Mouse (Mus musculus) CH12.LX (cell line): ENCODE results near the gene Rpl39. TPM values are rescaled to one million over a fixed set of nuclear protein-coding genes. Genes with fewer than 3 reads are reported as not detected.

ENCODE experiments used
- DNase-seq: peaks from one replicate; pipeline ENCODE4 v3.0.0-alpha.2; 2013; ENCODE audit errors: extremely low read depth
- H3K27ac ChIP-seq: 2 replicates; pipeline ENCODE4 v1.5.1; 2012; ENCODE audit warnings: low read depth, mild to moderate bottlenecking, control low read depth, moderate library complexity; ENCODE audit not compliant: insufficient read depth
- H3K27me3 ChIP-seq: replicated peaks from 2 replicates; pipeline ENCODE3; 2012; ENCODE audit warnings: inconsistent platforms
- H3K36me3 ChIP-seq, 2 experiments: replicated peaks in 1 of 2; 2 replicates each; pipeline versions ENCODE3 to v1.6.1; 2012; ENCODE audit warnings: inconsistent platforms in 1 of 2, low read length in 1 of 2, mild to moderate bottlenecking in 1 of 2, mixed read lengths in 1 of 2, moderate library complexity in 1 of 2; ENCODE audit not compliant: control insufficient read depth in 1 of 2, insufficient read depth in 1 of 2
- H3K4me1 ChIP-seq, 2 experiments: 2 replicates each; pipeline ENCODE4 v1.6.1; 2012; ENCODE audit warnings: inconsistent platforms in 1 of 2, moderate library complexity in 1 of 2; ENCODE audit not compliant: insufficient read depth in 2 of 2, control insufficient read depth in 1 of 2
- H3K4me2 ChIP-seq: 2 replicates; pipeline ENCODE4 v1.6.1; 2012; ENCODE audit warnings: low read depth, mild to moderate bottlenecking, control low read depth; ENCODE audit not compliant: poor library complexity, insufficient read depth, severe bottlenecking
- H3K4me3 ChIP-seq, 3 experiments: fragments of 150-350 bp in 1 of 3; sonication (generic) in 1 of 3; replicated peaks in 1 of 3; 2 replicates each; pipeline versions ENCODE3 to v1.5.1; 2011 to 2012; ENCODE audit warnings: low read depth in 2 of 3, low read length in 2 of 3, mild to moderate bottlenecking in 2 of 3, moderate library complexity in 2 of 3, control low read depth in 1 of 3, improper control_type of control experiment in 1 of 3, inconsistent platforms in 1 of 3, mixed read lengths in 1 of 3; ENCODE audit not compliant: poor library complexity in 1 of 3
- H3K79me2 ChIP-seq: replicated peaks from 2 replicates; pipeline ENCODE4 v1.6.1; 2012; ENCODE audit warnings: mild to moderate bottlenecking, moderate library complexity; ENCODE audit not compliant: control insufficient read depth, poor library complexity, insufficient read depth, severe bottlenecking; ENCODE audit errors: extremely low read depth
- H3K9ac ChIP-seq: 2 replicates; pipeline ENCODE4 v1.6.1; 2012; ENCODE audit warnings: low read depth, mild to moderate bottlenecking, control low read depth, moderate library complexity; ENCODE audit not compliant: insufficient read depth
- H3K9me3 ChIP-seq: replicated peaks from 2 replicates; pipeline ENCODE3; 2012; ENCODE audit warnings: low read length, inconsistent platforms, mixed read lengths
- CHD1 ChIP-seq: IDR thresholded peaks from 2 replicates; pipeline ENCODE4 v1.6.1; 2012; ENCODE audit warnings: low read depth, low read length, improper control_type of control experiment, inconsistent platforms
- CHD2 ChIP-seq: IDR thresholded peaks from 2 replicates; pipeline ENCODE4 v1.6.1; 2011; ENCODE audit warnings: low read length, improper control_type of control experiment
- CTCF ChIP-seq, 2 experiments: IDR thresholded peaks in 1 of 2; conservative IDR thresholded peaks in 1 of 2; 2 replicates each; pipeline ENCODE4 v1.5.1; 2011 to 2012; ENCODE audit warnings: low read depth in 2 of 2, low read length in 2 of 2, improper control_type of control experiment in 1 of 2, inconsistent platforms in 1 of 2, mild to moderate bottlenecking in 1 of 2, moderate library complexity in 1 of 2
- ELF1 ChIP-seq: IDR thresholded peaks from 2 replicates; pipeline ENCODE4 v1.6.1; 2014; ENCODE audit warnings: low read depth, mild to moderate bottlenecking, inconsistent platforms, low read length, improper control_type of control experiment
- EP300 ChIP-seq: IDR thresholded peaks from 2 replicates; pipeline ENCODE4 v1.6.1; 2011; ENCODE audit warnings: low read length, improper control_type of control experiment
- ETS1 ChIP-seq: conservative IDR thresholded peaks from 2 replicates; pipeline ENCODE4 v1.6.1; 2012; ENCODE audit warnings: low read depth, mild to moderate bottlenecking, inconsistent platforms, low read length, improper control_type of control experiment, moderate library complexity
- GABPA ChIP-seq: IDR thresholded peaks from 2 replicates; pipeline ENCODE4 v1.6.1; 2012; ENCODE audit warnings: low read depth, low read length, improper control_type of control experiment, inconsistent platforms; ENCODE audit not compliant: insufficient replicate concordance
- IRF4 ChIP-seq: IDR thresholded peaks from 2 replicates; pipeline ENCODE4 v1.6.1; 2014; ENCODE audit warnings: low read depth, mild to moderate bottlenecking, inconsistent platforms, low read length, improper control_type of control experiment
- JUN ChIP-seq: IDR thresholded peaks from 2 replicates; pipeline ENCODE4 v1.6.1; 2011; ENCODE audit warnings: low read depth, mild to moderate bottlenecking, low read length, improper control_type of control experiment, moderate library complexity; ENCODE audit not compliant: insufficient read depth
- JUND ChIP-seq: conservative IDR thresholded peaks from 2 replicates; pipeline ENCODE4 v1.6.1; 2011; ENCODE audit warnings: low read depth, low read length, improper control_type of control experiment
- KAT2A ChIP-seq: IDR thresholded peaks from 2 replicates; pipeline ENCODE4 v1.6.1; 2012; ENCODE audit warnings: low read length, improper control_type of control experiment, inconsistent platforms; ENCODE audit not compliant: insufficient replicate concordance
- MAX ChIP-seq: IDR thresholded peaks from 2 replicates; pipeline ENCODE4 v1.6.1; 2011; ENCODE audit warnings: low read length, improper control_type of control experiment
- MAZ ChIP-seq: IDR thresholded peaks from 2 replicates; pipeline ENCODE4 v1.6.1; 2012; ENCODE audit warnings: low read depth, mild to moderate bottlenecking, inconsistent platforms, low read length, improper control_type of control experiment, moderate library complexity
- MYC ChIP-seq: IDR thresholded peaks from 2 replicates; pipeline ENCODE4 v1.6.1; 2011; ENCODE audit warnings: low read depth, mild to moderate bottlenecking, improper control_type of control experiment, low read length
- PAX5 ChIP-seq: IDR thresholded peaks from 2 replicates; pipeline ENCODE4 v1.6.1; 2012; ENCODE audit warnings: low read length, inconsistent platforms, mixed read lengths
- POLR2AphosphoS2 ChIP-seq: IDR thresholded peaks from 2 replicates; pipeline ENCODE4 v1.6.1; 2011; ENCODE audit warnings: low read depth, low read length, improper control_type of control experiment
- RAD21 ChIP-seq: IDR thresholded peaks from 2 replicates; pipeline ENCODE4 v1.6.1; 2011; ENCODE audit warnings: low read depth, mild to moderate bottlenecking, low read length, improper control_type of control experiment, moderate library complexity
- RCOR1 ChIP-seq: conservative IDR thresholded peaks from 2 replicates; pipeline ENCODE4 v1.6.1; 2012; ENCODE audit warnings: low read depth, mild to moderate bottlenecking, inconsistent platforms, low read length, improper control_type of control experiment
- SMC3 ChIP-seq: IDR thresholded peaks from 2 replicates; pipeline ENCODE4 v1.6.1; 2011; ENCODE audit warnings: low read depth, low read length, improper control_type of control experiment
- TBP ChIP-seq: conservative IDR thresholded peaks from 2 replicates; pipeline ENCODE4 v1.6.1; 2011; ENCODE audit warnings: low read depth, low read length, improper control_type of control experiment
- ZC3H11A ChIP-seq: IDR thresholded peaks from 2 replicates; pipeline ENCODE4 v1.6.1; 2012; ENCODE audit warnings: low read depth, mild to moderate bottlenecking, inconsistent platforms, low read length, improper control_type of control experiment
- ZKSCAN1 ChIP-seq: IDR thresholded peaks from 2 replicates; pipeline ENCODE4 v1.6.1; 2012; ENCODE audit warnings: low read depth, inconsistent platforms, low read length, improper control_type of control experiment, borderline replicate concordance
- ZMIZ1 ChIP-seq: IDR thresholded peaks from 2 replicates; pipeline ENCODE4 v1.6.1; 2012; ENCODE audit warnings: low read depth, mild to moderate bottlenecking, inconsistent platforms, low read length, improper control_type of control experiment
- ZNF384 ChIP-seq: IDR thresholded peaks from 2 replicates; pipeline ENCODE4 v1.6.1; 2012; ENCODE audit warnings: low read depth, low read length, improper control_type of control experiment, inconsistent platforms
- dilution Hi-C: fragments of 300-500 bp; cut with MboI; formaldehyde crosslinking; loops from 2 replicates; pipeline ENCODE4 v1.14.3; 2020; ENCODE audit warnings: low sequenced_read_pairs; ENCODE audit not compliant: extremely low pct_unique_long_range_greater_than_20kb, extremely low pct_ligation_motif_present
- in situ Hi-C: fragments of 300-500 bp; cut with MboI; formaldehyde crosslinking; loops from 3 replicates; pipeline ENCODE4 v1.14.3; 2019; ENCODE audit warnings: low sequenced_read_pairs, low pct_ligation_motif_present, low pct_unique_long_range_greater_than_20kb, mixed read lengths
- polyA plus RNA-seq: library from polyadenylated mRNA; unstranded; fragments of >175 nt; gene quantifications from 2 replicates; pipeline ENCODE4 v1.2.1, GENCODE M21; 2012; ENCODE audit warnings: low read depth; ENCODE audit not compliant: insufficient read length
- total RNA-seq, 2 experiments: library from RNA; depleted of rRNA; stranded (reverse); fragments of 300-350 nt in 1 of 2; fragments of >200 nt in 1 of 2; gene quantifications; 2 replicates each; pipeline ENCODE4 v1.2.3; 2012 to 2014

Rpl39 gene
- total and polyA plus RNA-seq, 3 experiments, result 1,227 to 2,172 (median 2,129) TPM

- TF ChIP-seq GABPA (no peak; the same call in 1 of the 2 replicates), IRF4 (no peak), EP300 (no peak), JUND (no peak), CTCF (conservative IDR thresholded peaks at IDR 0.05 in 1 of 2, IDR thresholded peaks at IDR 0.05 in 1 of 2; ENCODE audit: low read depth in 2 of 2, low read length in 2 of 2) (no peak), ETS1 (no peak), PAX5 (no peak), CHD1 (no peak), KAT2A (peak; percentile 79; the same call in 1 of the 2 replicates), MAX (peak; percentile 3; the same call in 1 of the 2 replicates), CHD2 (peak; percentile 97), RCOR1 (no peak), ZKSCAN1 (no peak), RAD21 (no peak), TBP (peak; percentile 86), MAZ (no peak)
Observed at GRCm38 (mm10) chrX:37110193-37110880, 25.1 kb upstream of the Rpl39 start, which contains the start of gene Upf3b (continued).

GRCm38 (mm10) chrX:37109526-37110192, 24.5 kb upstream of the Rpl39 start:
- Histone ChIP-seq H3K27ac (peak overlapping the region; percentile 93), H3K9me3 (no peaks in the 10 kb centered on the region), H3K79me2 (peaks cover 16% of the 10 kb centered on the region)
- TF ChIP-seq MAX (0 out of 2 replicates have a peak, but pooled peaks have one; percentile 14), RCOR1 (no peak)
- TF ChIP-seq, all 38 proteins: peak for 1
- peaks cover 7 to 8% of the 10 kb centered on the region in 2 experiments for H3K36me3 ChIP-seq
- peaks cover 0 to 6% of the 10 kb centered on the region in 2 experiments; a peak in 1 of 4 replicates for H3K4me1 ChIP-seq
- H3K4me2 ChIP-seq, result peak overlapping the region; percentile 50
- peak overlapping the region; percentile 95 for H3K9ac ChIP-seq
- in situ Hi-C loops (no loop called here), dilution Hi-C loops (no loop called here)
- no peaks in the 10 kb centered on the region for H3K27me3 ChIP-seq
- DNase-seq, result no peak
- peak overlapping the region; percentile 64 to 96 (median 78) for H3K4me3 ChIP-seq

GRCm38 (mm10) chrX:37103826-37104225, 18.6 kb upstream of the Rpl39 start:
- H3K36me3 ChIP-seq, result peaks cover 22 to 39% of the 10 kb centered on the region in 2 experiments
- H3K79me2 ChIP-seq, result peaks cover 4% of the 10 kb centered on the region
- H3K27ac ChIP-seq, result no peak overlapping the region
- H3K9me3 ChIP-seq, result no peaks in the 10 kb centered on the region
- no peaks in the 10 kb centered on the region for H3K27me3 ChIP-seq
- dilution Hi-C loops (no loop called here), in situ Hi-C loops (no loop called here)
- DNase-seq, result no peak
- H3K4me3 ChIP-seq, result no peak overlapping the region
- no peak overlapping the region for H3K9ac ChIP-seq
- no peak for TF ChIP-seq POLR2AphosphoS2
- no peak for TF ChIP-seq JUN
- no peak for TF ChIP-seq JUND
- TF ChIP-seq IRF4, result no peak
- no peak for TF ChIP-seq ELF1
- TF ChIP-seq ZNF384, result no peak
- TF ChIP-seq SMC3, result peak; percentile 32
- TF ChIP-seq MYC, result peak; percentile 64; the same call in 1 of the 2 replicates
- no peak for TF ChIP-seq KAT2A
- TF ChIP-seq ZC3H11A, result no peak
- peak in 1 of 2 experiments; percentile 51; a peak in 2 of 4 replicates for TF ChIP-seq CTCF (conservative IDR thresholded peaks at IDR 0.05 in 1 of 2, IDR thresholded peaks at IDR 0.05 in 1 of 2; ENCODE audit: low read depth in 2 of 2, low read length in 2 of 2)
- no peak for TF ChIP-seq ZMIZ1
- peak; percentile 38 for TF ChIP-seq RAD21
- TF ChIP-seq EP300, result no peak
- H3K4me2 ChIP-seq, result no peak overlapping the region
- peaks cover 0 to 10% of the 10 kb centered on the region in 2 experiments; a peak in 2 of 4 replicates for H3K4me1 ChIP-seq
